Mouse (Mus musculus) monocyte, adult 5-6 weeks (primary cell): ENCODE measurements around the gene Htr1f. TPM values are rescaled to one million over a fixed set of nuclear protein-coding genes. Genes with fewer than 3 reads are reported as not detected.

Experiments
- ATAC-seq: fragments of 153-309, 156-312 bp; replicated peaks from 2 replicates; pipeline ENCODE4 v1.8.0; 2017; ENCODE audit warnings: mild to moderate bottlenecking; ENCODE audit not compliant: low TSS enrichment, insufficient number of reproducible peaks, severe bottlenecking, poor library complexity, low FRiP score
- total RNA-seq: library from RNA; stranded (forward); fragments of 200-1000, 200-491, 200-594 nt; gene quantifications from 3 replicates; pipeline ENCODE4 v1.2.3, GENCODE M21; 2017

Htr1f gene
- total RNA-seq, 1 experiment from 2014 or later, result not detected

- ATAC-seq, result no peak
Observed at GRCm38 (mm10) chr16:64878611-64879132, 227.0 kb downstream of the Htr1f start.

- ATAC-seq, result no peak
Observed at GRCm38 (mm10) chr16:64877314-64877713, 228.3 kb downstream of the Htr1f start.

- no peak for ATAC-seq
Observed at GRCm38 (mm10) chr16:64876631-64877265, 228.9 kb downstream of the Htr1f start.

GRCm38 (mm10) chr16:64875822-64876221 lies 229.8 kb downstream of the Htr1f start:
- ATAC-seq, result no peak

GRCm38 (mm10) chr16:64875384-64875783 lies 230.3 kb downstream of the Htr1f start:
- no peak for ATAC-seq
